Mouse (Mus musculus): ENCODE measurements around the gene Sele. TPM values are rescaled to one million over a fixed set of nuclear protein-coding genes. Genes with fewer than 3 reads are reported as not detected.
"Not testable (repeated sequence)": the region's sequence is repeated elsewhere in the genome, so short reads cannot be mapped to it uniquely, and the experiment has no call there.

Gene Sele
- 1 to 10 TPM; 4.1 to 4.7 TPM for total RNA-seq (2021)
- long read RNA-seq, experiment 1, result 0 reads
- long read RNA-seq, experiment 2, partial matches to known transcripts, result 0 of 1 reads
- long read RNA-seq, experiment 2, other reads (novel, unspliced or antisense), result 1 of 1 reads

DNA sequence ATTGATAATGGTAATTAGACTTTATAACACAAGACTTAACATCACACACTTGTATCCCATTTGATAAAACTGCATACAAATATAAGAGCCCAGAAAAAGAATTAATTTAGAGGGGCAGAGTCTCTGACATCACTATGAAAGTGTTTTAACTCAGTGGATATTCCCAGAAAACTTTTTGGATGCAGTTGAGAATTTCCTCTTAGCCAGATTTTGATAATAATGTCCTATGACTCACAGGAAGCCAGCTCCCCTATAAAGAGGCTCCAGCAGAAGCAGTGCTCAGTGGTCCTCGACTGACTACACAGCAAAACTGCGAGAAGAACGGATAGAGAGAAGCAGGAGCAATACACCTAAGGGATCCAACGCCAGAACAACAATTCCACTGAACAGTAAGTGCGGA lies at the start of gene Sele:
Sele (plus strand) TSS at position 301 of the 400 bp plus-strand sequence.
- no peak for DNase-seq

DNA sequence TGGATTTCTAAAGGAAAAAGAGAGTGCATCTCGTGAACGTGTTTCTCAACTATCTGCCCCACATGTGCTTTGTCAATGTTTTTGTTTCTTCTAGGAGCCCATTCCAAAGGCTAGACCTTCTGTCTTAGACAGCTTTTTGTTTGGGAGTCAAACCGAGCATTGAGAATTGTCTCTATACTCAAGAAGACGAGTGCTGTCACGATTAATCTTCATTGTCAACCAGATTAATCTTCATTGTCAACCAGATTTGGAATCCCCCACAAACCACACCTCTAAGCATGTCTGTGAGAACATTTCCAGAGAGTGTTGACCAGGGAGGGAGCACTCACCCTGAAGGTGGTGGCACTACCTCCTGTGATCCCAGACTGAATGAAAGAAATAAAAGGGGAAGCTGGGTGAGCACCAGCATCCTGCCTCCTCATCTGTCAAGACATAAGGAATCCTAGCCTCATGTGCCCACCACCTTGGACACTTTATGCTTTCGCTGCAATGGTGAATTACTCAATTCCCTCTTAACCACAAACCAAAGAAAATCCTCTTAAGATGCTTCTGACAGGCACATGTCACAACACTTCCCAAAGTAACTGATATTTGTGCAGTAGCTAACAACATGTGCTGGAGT lies 46.1 kb upstream of the Sele start:
- DNase-seq, result no peak

DNA sequence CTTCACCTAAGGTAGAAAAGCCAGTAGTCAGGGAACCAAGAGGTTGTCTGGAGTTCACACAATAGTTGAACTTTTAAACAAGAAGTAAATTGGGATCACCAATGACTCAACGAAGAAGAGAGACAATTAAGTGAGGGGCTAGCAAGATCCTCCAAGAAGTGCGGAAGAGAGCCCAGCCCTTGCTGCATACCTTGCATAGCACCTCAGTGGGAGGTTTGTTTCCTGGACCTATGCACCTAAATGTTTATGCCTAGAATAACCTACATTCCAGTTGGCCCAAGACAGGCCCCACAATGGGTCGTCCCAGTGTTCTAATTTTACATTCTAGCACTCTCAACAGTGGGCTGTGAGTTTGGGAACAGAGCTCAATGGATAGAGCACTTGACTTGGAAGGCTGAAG lies 43.7 kb upstream of the Sele start:
- DNase-seq, result no peak

DNA sequence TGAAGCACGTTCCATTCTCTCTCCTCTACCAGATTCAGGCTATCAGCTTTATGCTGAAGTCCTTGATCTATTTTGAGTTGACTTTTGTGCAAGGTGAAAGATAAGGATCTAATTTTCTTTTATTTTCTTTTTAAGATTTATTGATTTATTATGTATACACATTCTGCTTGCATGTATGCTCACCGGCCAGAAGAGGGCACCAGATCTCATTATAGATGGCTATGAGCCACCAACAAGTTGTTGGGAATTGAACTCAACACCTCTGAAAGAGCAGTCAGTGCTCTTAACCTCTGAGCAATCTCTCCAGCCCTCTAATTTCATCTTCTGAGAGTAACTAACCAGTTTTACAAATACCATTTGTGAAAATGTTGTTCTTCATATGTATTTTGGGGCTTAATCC lies 38.8 kb upstream of the Sele start:
- peak; percentile 27 to 57 for DNase-seq

DNA sequence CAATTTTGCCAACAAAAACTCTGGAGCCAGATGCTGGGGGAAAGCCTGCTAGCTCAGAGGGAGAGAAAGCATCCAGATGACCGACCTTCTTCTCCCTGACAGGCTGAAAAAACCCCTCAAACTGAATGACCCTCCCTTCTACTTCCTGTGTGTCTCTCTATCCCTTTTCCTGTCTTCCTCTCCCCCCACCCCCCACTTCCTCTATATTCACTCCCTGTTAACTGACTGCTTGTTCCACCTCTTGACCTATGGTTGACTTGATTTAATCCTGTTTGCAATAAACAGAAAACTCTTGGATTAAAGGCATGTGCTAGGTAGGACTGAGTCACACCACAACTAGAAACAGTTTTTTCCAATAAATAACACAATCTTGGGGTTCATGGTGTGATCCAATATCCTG lies 33.4 kb upstream of the Sele start:
- DNase-seq, result no peak

DNA sequence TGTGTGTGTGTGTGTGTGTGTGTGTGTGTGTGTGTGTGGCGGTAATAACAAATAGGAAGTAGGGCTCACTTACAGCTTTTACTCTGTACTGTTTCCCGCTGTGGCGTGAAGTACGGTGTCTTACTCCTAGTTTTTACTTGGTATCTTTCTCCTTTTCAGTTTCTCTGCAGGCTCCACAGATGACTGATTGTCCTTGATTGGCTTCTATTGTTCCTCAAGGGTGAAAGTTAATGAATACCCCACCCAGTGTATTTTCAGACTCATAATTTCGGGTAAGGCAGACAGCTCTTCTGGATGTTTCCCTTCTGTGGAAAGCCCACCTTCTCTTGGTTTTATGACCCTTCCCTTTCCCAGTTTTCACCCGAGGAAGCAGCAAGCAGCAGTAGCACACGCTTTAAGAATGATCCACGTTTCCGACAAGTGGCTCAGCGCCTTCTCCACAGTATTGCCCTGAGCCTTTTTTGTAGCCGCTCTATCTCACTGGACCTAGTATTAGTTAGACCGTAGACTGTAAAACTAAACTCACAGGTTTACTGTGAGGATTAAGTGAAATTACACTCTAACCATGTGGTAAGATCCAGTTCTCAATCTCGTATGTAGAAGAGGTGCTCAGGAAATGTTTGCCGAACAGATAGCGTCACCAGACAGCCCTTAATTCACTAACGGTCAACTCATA lies 29.7 kb upstream of the Sele start:
- no peak for DNase-seq

DNA sequence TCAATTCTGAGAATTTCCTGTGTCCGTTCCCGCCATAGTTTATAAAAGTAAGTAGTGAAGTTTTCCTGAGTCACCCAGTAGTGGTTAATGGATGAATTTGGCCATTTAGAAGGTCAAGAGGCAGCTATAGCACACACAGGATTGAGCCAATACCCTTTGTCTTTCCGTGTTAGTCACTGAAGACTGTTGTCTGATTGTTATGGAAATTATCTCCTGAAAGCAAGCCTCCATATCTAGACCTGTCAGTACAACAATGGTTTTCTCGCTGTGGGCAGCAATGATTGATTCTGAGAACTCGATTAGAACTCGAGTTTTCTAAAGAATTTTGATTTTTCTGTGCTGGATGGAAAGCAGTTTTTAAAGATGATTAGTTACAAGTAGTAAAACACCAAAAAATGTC lies 28.2 kb upstream of the Sele start:
- DNase-seq, result no peak

DNA sequence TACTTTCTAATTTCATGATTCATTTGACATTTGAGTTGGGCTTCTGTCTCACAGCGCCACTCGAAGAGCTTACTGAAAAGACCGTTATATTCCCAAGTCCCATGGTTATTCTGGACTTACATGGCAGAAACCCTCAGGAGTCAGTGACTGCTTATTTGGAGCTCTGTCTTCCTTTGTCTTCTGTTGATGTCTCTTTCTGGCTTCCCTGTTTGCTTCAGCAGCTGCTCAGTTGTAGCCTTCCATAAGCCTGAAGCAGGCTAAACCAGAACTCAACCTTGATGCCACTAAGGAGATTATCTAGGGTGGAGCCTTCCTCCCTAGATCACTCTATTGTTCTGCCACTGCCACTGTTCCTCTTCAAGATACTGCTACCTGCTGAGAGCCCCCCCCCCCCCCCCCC lies 27.3 kb upstream of the Sele start:
- not testable (repeated sequence) for DNase-seq

DNA sequence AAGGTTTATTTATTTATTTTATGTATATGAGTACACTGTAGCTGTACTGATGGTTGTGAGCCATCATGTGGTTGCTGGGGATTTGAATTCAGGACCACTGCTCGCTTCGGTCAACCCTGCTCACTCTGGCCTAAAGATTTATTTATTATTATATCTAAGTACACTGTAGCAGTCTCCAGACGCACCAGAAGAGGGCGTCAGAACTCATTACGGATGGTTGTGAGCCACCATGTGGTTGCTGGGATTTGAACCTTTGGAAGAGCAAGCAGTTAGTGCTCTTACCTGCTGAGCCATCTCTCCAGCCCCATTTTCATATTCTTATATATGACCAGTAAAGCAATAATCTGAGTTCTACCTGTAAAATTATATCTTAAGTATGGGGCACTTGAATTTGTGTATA lies 25.9 kb upstream of the Sele start:
- not testable (repeated sequence) for DNase-seq

DNA sequence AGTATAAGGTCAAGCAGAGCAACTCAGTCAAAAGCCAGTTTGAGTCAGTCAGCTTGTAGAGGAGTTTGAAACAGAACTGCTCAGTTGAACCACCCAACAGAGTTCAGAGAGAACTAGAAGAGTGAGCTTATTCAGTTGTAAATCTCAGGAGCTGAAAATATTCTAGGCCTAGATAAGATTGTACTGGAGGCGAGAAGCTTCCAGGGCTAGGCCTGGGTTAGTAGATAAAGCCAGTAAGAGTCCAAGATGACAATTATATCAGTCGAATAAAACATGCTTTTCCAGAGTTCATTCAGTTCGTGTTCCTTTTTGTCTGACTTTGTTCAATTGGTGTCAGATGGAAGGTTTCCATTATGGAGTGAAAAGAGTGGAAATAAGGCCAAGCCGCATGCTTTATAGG lies 22.3 kb upstream of the Sele start:
- no peak for DNase-seq

DNA sequence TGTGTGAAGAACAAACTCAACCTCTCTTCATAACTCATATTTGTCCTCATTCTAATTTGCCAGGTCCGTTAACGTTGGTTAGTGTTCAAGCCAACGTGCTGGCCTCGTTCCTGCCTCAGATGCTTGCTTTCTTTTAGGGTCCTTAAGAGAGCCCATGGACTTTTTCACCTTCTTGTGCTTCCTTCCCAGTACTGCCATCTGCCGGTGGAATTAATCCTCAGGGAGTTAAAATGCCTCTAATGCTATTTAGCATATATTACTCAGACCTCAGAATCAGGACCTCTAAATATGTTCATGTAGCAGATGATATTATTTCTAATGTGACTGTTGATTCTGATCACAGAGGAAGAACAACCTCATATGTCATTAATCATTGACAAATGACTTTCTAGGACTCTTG lies 20.6 kb upstream of the Sele start:
- DNase-seq, result peak in 1 of 2 experiments; percentile 12

DNA sequence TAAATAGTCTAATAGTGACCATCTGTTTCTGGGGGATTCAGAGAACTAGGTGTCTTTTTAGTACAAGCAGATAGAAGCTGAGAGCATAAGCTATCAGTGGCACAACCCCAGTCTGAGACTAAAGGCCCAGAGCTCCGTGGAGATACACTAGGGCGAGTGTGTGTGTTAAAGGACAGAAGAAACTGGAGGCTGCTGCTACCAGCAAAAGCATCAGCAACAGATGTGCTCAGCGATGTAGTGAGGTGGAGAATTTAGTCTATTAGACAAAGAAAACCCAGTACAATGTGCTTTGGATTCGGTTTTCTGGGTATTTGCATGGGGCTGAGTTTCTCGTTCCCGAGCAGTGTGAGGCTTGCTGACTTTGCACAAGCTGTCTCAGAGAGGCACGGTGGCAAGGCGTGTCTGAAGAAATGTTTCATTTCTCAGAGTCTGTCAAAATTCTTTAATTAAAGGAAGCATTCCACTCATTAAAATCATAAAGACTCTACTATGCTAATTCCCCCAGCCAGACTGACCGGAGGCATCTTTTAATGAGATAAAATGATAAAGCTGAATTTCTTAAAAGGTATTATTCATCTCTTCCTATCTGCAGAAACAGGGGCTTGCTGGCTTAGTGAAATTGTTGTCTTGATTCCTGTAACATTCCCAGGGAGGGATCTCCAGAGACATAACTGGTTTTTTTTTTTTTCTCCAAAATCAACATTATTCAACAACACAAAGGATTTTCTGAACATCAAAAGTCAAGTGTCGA lies 7.5 kb upstream of the Sele start:
- DNase-seq, result no peak

DNA sequence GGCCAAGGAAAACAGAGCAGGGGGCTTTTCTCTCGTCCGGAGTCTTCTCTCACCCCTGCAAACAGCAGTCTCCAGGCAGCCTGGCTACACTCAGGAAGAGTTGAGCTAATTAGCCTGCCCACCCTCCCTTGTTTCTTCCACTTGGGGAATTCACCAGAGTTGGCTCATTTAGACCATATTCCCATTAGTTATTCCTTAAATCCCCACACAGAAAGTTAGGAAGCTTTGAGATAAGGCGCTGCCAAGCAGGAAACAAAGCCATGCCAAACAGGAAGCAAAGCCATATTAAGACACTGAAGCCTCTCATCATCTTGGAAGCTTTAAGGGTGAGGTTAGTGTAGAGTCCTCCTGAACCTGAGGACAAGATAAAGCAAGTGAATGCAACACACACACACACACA lies 4.5 kb upstream of the Sele start:
- peak; percentile 35 to 47 for DNase-seq

DNA sequence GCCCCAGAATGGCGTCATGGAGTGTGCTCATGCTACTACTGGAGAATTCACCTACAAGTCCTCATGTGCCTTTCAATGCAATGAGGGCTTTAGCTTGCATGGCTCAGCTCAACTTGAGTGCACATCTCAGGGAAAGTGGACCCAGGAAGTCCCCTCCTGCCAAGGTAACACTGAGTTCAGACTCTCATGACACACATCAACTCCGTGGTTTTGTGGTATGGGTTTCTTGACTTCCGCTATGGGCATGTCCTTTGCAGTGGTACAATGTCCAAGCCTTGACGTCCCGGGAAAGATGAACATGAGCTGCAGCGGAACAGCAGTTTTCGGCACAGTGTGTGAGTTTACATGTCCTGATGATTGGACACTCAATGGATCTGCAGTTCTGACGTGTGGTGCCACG lies 5.5 kb downstream of the Sele start:
- no peak for DNase-seq

DNA sequence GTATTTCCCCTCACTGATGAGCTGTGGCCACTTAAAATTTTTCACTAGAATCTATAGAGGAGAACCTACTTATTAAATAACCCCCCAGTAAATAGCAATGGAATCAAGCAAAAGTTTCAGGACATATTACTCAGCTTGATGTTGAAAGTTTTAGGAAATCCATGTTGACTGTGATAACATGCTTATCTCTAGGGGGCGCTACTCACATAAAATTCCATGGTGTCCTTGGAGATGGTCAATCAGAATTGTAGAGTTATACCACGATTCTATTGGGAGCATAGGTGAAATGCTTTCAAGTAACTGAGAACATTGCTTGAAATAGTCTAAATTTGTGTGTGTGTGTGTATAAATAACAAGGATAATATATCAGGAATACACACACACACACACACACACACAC lies 6.8 kb downstream of the Sele start:
- DNase-seq, result no peak

DNA sequence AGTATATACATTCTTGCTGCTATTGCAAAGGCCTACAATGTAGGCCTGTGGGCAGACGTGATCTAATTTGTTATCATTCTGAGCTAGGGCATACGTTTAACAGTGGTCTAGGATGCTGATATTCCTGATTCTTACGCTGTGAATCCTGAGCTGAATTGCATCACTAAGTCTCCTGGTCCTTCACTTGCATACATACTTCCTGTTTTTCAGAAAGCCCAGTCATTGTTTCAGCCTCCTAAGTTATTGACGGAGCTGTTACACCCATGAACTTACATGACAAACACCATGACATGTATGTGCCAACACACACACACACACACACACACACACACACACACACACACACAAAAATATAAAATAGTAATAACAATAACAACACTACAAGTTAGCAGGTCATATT lies 12.0 kb downstream of the Sele start:
- DNase-seq, result no peak

DNA sequence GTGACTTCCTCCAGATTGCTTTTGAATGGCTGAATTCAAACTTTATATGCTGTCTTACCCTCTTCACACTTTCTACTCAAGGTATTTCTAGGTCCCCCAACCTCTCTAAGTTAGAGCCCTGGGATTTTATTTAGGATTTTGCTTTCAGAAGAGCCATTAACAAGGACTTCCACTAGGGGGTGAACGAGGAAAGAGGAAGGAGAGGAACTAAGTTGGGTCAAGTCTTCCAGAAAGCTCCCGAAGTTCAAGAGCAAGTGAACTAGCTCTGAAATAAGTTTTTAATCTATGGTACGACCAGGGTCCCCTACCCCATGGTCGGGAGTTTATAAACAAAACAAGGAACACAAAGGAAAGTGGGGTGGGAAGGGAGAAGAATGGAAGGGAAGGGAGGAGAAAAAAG lies 13.2 kb downstream of the Sele start:
- peak in 1 of 2 experiments; percentile 30 for DNase-seq

DNA sequence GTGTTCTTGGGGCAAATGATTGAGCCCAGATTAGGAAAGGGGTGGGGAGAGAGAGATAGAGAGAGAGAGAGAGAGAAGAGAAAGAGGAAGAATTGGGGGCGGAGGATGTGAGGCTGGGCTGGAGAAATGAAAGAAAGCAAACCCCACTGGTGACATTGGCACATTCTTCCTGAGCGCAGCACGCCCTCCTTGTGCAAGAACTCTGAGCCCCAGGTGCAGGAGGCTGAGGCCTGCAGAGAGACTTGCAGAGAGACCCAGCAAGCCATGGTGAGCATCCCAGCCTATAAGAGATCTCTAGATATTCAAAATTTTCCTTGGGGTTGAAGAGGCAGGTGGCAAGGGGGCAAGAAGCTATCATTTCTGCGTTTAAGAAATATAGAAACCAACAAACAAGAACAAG lies 13.9 kb downstream of the Sele start, which contains the start of gene Sell:
Sell (plus strand) TSS at position 58 of the 400 bp plus-strand sequence.
- no peak for DNase-seq

DNA sequence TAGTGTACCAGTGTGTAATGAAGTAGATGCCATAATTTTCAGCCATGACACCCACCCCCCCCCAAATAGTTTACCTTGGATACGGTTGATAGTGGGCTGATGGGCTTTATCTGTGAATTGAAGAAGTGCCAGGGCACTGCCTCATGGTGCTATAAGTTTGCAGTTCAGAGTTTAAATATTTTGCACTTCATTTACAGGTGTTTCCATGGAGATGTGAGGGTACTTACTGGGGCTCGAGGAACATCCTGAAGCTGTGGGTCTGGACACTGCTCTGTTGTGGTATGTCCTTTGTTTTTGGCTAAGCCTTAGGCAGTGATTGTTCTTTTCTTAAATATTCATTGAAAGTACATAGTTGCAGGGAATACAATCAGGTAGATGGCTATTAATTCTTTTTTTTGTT lies 14.8 kb downstream of the Sele start:
- DNase-seq, result no peak

DNA sequence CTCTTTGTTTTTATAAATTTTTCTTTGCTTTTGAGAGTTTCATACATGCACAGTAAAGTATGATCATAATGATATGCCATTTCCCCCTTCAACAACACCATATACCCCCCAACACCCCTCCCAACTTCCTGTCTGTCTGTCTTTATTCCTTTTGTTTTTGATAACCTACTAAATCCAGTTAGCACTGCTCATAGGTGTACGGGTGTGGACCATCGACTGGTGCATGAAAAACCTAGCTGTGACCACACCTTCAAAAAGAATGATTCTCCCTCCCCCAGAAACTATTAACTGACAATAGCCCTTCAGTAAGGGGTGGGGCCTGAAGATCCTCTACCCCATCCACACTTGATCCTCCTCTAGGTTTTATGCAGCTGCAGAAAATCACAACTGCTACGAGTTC lies 15.7 kb downstream of the Sele start:
- no peak for DNase-seq

DNA sequence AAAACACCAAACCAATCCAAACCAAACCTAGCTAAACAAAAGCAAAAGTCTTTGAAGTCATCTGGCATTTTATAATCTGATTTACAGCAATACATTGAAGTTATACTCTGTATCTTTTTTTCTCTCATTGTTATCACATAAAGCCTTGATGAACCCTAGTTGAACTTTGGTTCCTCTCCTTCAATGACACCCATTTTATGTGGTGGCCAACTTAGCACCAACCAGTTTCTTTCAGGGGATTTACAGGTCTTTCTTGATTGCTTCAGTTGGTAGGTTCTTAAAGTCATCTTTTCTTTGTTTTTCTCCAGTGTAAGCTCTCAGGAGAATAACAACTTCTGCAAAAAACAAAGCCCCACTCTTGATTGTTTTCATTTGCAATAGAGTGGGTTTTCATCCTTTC lies 21.2 kb downstream of the Sele start:
- DNase-seq, result no peak

DNA sequence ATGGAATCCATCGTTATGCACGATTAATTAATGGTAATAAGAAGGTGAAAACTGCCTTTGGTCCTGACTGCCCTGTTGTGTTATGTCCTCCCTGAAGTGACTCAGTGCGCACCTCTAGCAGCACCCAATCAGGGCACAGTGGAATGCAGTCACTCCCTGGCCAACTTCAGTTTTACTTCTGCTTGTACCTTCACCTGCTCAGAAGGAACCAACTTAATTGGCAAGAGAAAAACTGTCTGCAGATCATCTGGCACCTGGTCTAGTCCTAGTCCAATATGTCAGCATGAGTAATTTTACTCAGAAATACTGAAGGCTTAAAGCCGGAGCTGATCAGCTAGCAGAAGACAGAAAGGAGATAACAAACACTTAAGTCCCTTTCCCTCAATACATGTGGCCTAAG lies 22.4 kb downstream of the Sele start:
- DNase-seq, result no peak

DNA sequence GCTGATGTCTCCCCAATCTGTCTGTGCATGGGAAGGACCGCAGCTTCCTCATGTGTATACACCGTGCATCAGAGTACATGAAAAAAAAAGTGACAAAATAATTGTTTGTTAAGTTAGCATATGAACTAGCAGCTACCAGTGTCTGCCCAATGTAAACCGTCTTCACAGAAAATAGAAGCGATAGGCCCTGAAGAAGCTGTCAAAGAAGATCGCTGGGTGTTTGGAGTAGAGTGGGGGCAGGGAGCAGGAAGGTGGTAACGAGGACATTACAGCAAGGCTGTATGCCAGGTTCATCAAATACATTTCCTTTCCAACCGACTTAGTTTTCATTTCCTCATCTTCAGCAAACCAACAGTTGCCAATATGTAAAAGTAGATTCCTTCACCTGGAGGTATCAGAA lies 23.1 kb downstream of the Sele start:
- DNase-seq, result no peak
